Mouse (Mus musculus) kidney, embryonic 15.5 days (tissue): Measurements from ENCODE around the gene Ell. TPM values are rescaled to one million over a fixed set of nuclear protein-coding genes. Genes with fewer than 3 reads are reported as not detected.
A peak's percentile ranks its signal among the peaks of the same experiment; 100 is the strongest.
"Not testable (repeated sequence)": the region's sequence is repeated elsewhere in the genome, so short reads cannot be mapped to it uniquely, and the experiment has no call there.

Experiments used
- ATAC-seq: fragments of 200-750 bp; cut with Nextera tagmentation; replicated peaks from 2 replicates; pipeline ENCODE4 v1.8.0; 2017; ENCODE audit warnings: moderate TSS enrichment; ENCODE audit not compliant: low FRiP score
- H3K27ac ChIP-seq: fragments of 300-500 bp; sonication (generic); 2 replicates; pipeline ENCODE4 v1.5.1; 2015; ENCODE audit warnings: mild to moderate bottlenecking, inconsistent platforms
- H3K27me3 ChIP-seq: fragments of 300-500 bp; sonication (generic); 2 replicates; pipeline ENCODE4 v1.6.1; 2015; ENCODE audit warnings: inconsistent platforms
- H3K36me3 ChIP-seq: fragments of 300-500 bp; sonication (generic); 2 replicates; pipeline ENCODE4 v1.6.1; 2015; ENCODE audit warnings: inconsistent platforms
- H3K4me1 ChIP-seq: fragments of 300-500 bp; sonication (generic); 2 replicates; pipeline ENCODE4 v1.6.1; 2015; ENCODE audit warnings: inconsistent platforms
- H3K4me2 ChIP-seq: fragments of 300-500 bp; sonication (generic); 2 replicates; pipeline ENCODE4 v1.6.1; 2015; ENCODE audit warnings: moderate library complexity, mild to moderate bottlenecking, inconsistent platforms
- H3K4me3 ChIP-seq: fragments of 300-500 bp; sonication (generic); replicated peaks from 2 replicates; pipeline ENCODE4 v1.5.1; 2015; ENCODE audit warnings: mild to moderate bottlenecking, inconsistent platforms
- H3K9ac ChIP-seq: fragments of 300-500 bp; sonication (generic); 2 replicates; pipeline ENCODE4 v1.6.1; 2015; ENCODE audit warnings: mild to moderate bottlenecking, inconsistent platforms
- H3K9me3 ChIP-seq: fragments of 300-500 bp; sonication (generic); replicated peaks from 2 replicates; pipeline ENCODE4 v1.6.1; 2016; ENCODE audit warnings: inconsistent platforms
- WGBS: fragments of 180-500 bp; shearing (Covaris S2); methylation state at CpG from one replicate; pipeline ENCODE4 v1.1.7; 2015; ENCODE audit warnings: mixed read lengths; 5-methylcytosine and 5-hydroxymethylcytosine counted together
- polyA plus RNA-seq: library from polyadenylated mRNA; unstranded; fragments of >200 nt; fragmentation: Nextera tagmentation; extraction: Ambion mirVana; gene quantifications from 2 replicates; pipeline ENCODE4 v1.2.1, GENCODE M21; 2015

Gene Ell
- polyA plus RNA-seq, 1 experiment from 2014 or later: 23.8 TPM

- peak; percentile 85 for ATAC-seq
- peaks cover 49% of the 10 kb centered on the region for H3K36me3 ChIP-seq
- H3K4me2 ChIP-seq: peak within 1 kb of the TSS; percentile 80
- 1% methylated on average over 74 of the region's 74 CpGs for WGBS
- H3K4me1 ChIP-seq: peaks cover 42% of the 10 kb centered on the region
- H3K4me3 ChIP-seq: peak within 1 kb of the TSS; percentile 90
- H3K27me3 ChIP-seq: no peaks in the 10 kb centered on the region
- H3K9ac ChIP-seq: peak within 1 kb of the TSS; percentile 99
- peak within 1 kb of the TSS; percentile 97 for H3K27ac ChIP-seq
- H3K9me3 ChIP-seq: no peaks in the 10 kb centered on the region
Measured at GRCm38 (mm10) chr8:70510228-70510915, 28.9 kb upstream of the Ell start, which contains the start of gene Uba52. Gene Uba52 (minus strand): TSS chr8:70510801.

- Histone ChIP-seq H3K4me3 (peak overlapping the region; percentile 90), H3K36me3 (peaks cover 57% of the 10 kb centered on the region), H3K9ac (peak overlapping the region; percentile 99; the same call in 1 of the 2 replicates), H3K27ac (peak overlapping the region; percentile 97), H3K4me2 (peak overlapping the region; percentile 80), H3K4me1 (peaks cover 35% of the 10 kb centered on the region)
- 80% methylated on average over 6 of the region's 6 CpGs for WGBS
- H3K27me3 ChIP-seq, H3K9me3 ChIP-seq, ATAC-seq: not testable (repeated sequence)
Measured at GRCm38 (mm10) chr8:70511174-70511573, 28.1 kb upstream of the Ell start.

- H3K27me3 ChIP-seq: no peaks in the 10 kb centered on the region
Measured at GRCm38 (mm10) chr8:70511770-70512169, 27.5 kb upstream of the Ell start.

GRCm38 (mm10) chr8:70512253-70512903 is 26.9 kb upstream of the Ell start:
- no peak overlapping the region for H3K4me3 ChIP-seq
- H3K4me2 ChIP-seq: no peak overlapping the region
- no peaks in the 10 kb centered on the region for H3K9me3 ChIP-seq
- ATAC-seq: no peak
- peaks cover 28% of the 10 kb centered on the region for H3K4me1 ChIP-seq
- no peak overlapping the region for H3K27ac ChIP-seq
- H3K36me3 ChIP-seq: peaks cover 58% of the 10 kb centered on the region
- no peak overlapping the region for H3K9ac ChIP-seq
- 95% methylated on average over 11 of the region's 11 CpGs for WGBS
- H3K27me3 ChIP-seq: no peaks in the 10 kb centered on the region

More at GRCm38 (mm10) chr8:70511770-70512169, 27.5 kb upstream of the Ell start:
- Histone ChIP-seq H3K36me3 (peaks cover 62% of the 10 kb centered on the region), H3K9ac (no peak overlapping the region), H3K27ac (no peak overlapping the region), H3K9me3 (no peaks in the 10 kb centered on the region), H3K4me1 (peaks cover 34% of the 10 kb centered on the region), H3K4me3 (no peak overlapping the region), H3K4me2 (peak overlapping the region; percentile 80; the same call in 1 of the 2 replicates)
- WGBS: 99% methylated on average over 2 of the region's 2 CpGs
- no peak for ATAC-seq

- H3K4me3 ChIP-seq: no peak overlapping the region
- 82% methylated on average over 2 of the region's 2 CpGs for WGBS
- no peak for ATAC-seq
Measured at GRCm38 (mm10) chr8:70513441-70513840, 25.8 kb upstream of the Ell start.

GRCm38 (mm10) chr8:70517940-70518643 is 21.2 kb upstream of the Ell start:
- ATAC-seq: no peak
- Histone ChIP-seq H3K4me2 (no peak overlapping the region), H3K4me3 (no peak overlapping the region), H3K27me3 (no peaks in the 10 kb centered on the region), H3K27ac (no peak overlapping the region), H3K4me1 (peaks cover 11% of the 10 kb centered on the region), H3K9ac (no peak overlapping the region), H3K36me3 (peaks cover 62% of the 10 kb centered on the region), H3K9me3 (no peaks in the 10 kb centered on the region)
- 56% methylated on average over 10 of the region's 10 CpGs for WGBS

More at GRCm38 (mm10) chr8:70513441-70513840, 25.8 kb upstream of the Ell start:
- Histone ChIP-seq H3K27me3 (no peaks in the 10 kb centered on the region), H3K4me1 (peaks cover 20% of the 10 kb centered on the region), H3K9me3 (no peaks in the 10 kb centered on the region), H3K27ac (no peak overlapping the region), H3K9ac (no peak overlapping the region; the same call in 1 of the 2 replicates), H3K4me2 (no peak overlapping the region), H3K36me3 (peaks cover 60% of the 10 kb centered on the region)

GRCm38 (mm10) chr8:70519043-70519442 is 20.2 kb upstream of the Ell start:
- Histone ChIP-seq H3K4me3 (no peak overlapping the region), H3K36me3 (peaks cover 53% of the 10 kb centered on the region), H3K9ac (no peak overlapping the region), H3K9me3 (no peaks in the 10 kb centered on the region), H3K27me3 (no peaks in the 10 kb centered on the region), H3K4me2 (no peak overlapping the region), H3K4me1 (peaks cover 16% of the 10 kb centered on the region), H3K27ac (no peak overlapping the region)
- 92% methylated on average over 6 of the region's 6 CpGs for WGBS
- no peak for ATAC-seq

GRCm38 (mm10) chr8:70519606-70520005 is 19.7 kb upstream of the Ell start:
- no peak overlapping the region for H3K4me2 ChIP-seq
- no peak for ATAC-seq
- H3K4me3 ChIP-seq: no peak overlapping the region
- peaks cover 47% of the 10 kb centered on the region for H3K36me3 ChIP-seq
- no peaks in the 10 kb centered on the region for H3K9me3 ChIP-seq
- H3K27me3 ChIP-seq: no peaks in the 10 kb centered on the region
- 64% methylated on average over 2 of the region's 2 CpGs for WGBS
- H3K27ac ChIP-seq: no peak overlapping the region
- no peak overlapping the region for H3K9ac ChIP-seq
- peaks cover 16% of the 10 kb centered on the region for H3K4me1 ChIP-seq

GRCm38 (mm10) chr8:70522592-70523403 is 16.5 kb upstream of the Ell start:
- peak overlapping the region; percentile 90 for H3K27ac ChIP-seq
- under 1% methylated on average over 51 of the region's 51 CpGs for WGBS
- ATAC-seq: peak; percentile 86

GRCm38 (mm10) chr8:70527111-70527511 is 12.1 kb upstream of the Ell start:
- H3K27ac ChIP-seq: peak overlapping the region; percentile 57
- ATAC-seq: no peak
- H3K4me3 ChIP-seq: peak overlapping the region; percentile 72
- H3K9me3 ChIP-seq: no peaks in the 10 kb centered on the region
- H3K9ac ChIP-seq: peak overlapping the region; percentile 94
- WGBS: 1% methylated on average over 8 of the region's 8 CpGs
- H3K4me2 ChIP-seq: peak overlapping the region; percentile 69
- H3K4me1 ChIP-seq: peaks cover 40% of the 10 kb centered on the region
- peaks cover 26% of the 10 kb centered on the region for H3K36me3 ChIP-seq
- H3K27me3 ChIP-seq: no peaks in the 10 kb centered on the region

More at GRCm38 (mm10) chr8:70522592-70523403, 16.5 kb upstream of the Ell start:
- H3K27me3 ChIP-seq: no peaks in the 10 kb centered on the region
- peak overlapping the region; percentile 76 for H3K9ac ChIP-seq
- H3K9me3 ChIP-seq: no peaks in the 10 kb centered on the region
- H3K36me3 ChIP-seq: peaks cover 21% of the 10 kb centered on the region
- peak overlapping the region; percentile 78 for H3K4me3 ChIP-seq
- peak overlapping the region; percentile 78 for H3K4me2 ChIP-seq
- peaks cover 26% of the 10 kb centered on the region for H3K4me1 ChIP-seq

GRCm38 (mm10) chr8:70527512-70528181 is 11.6 kb upstream of the Ell start, which contains the start of the genes Fkbp8 and Kxd1:
Gene Fkbp8 (plus strand): TSS chr8:70527724.
Gene Kxd1 (minus strand): TSS chr8:70527956.
- Histone ChIP-seq H3K9me3 (no peaks in the 10 kb centered on the region), H3K36me3 (peaks cover 31% of the 10 kb centered on the region), H3K4me2 (peak within 1 kb of the TSS; percentile 69), H3K9ac (peak within 1 kb of the TSS; percentile 94), H3K4me3 (peak within 1 kb of the TSS; percentile 72), H3K27ac (peak within 1 kb of the TSS; percentile 90), H3K4me1 (peaks cover 35% of the 10 kb centered on the region), H3K27me3 (no peaks in the 10 kb centered on the region)
- ATAC-seq: peak; percentile 89
- WGBS: under 1% methylated on average over 58 of the region's 61 CpGs
